Mouse (Mus musculus) olfactory bulb, adult 2 months (tissue): ENCODE measurements around the gene Gm11639.

Experiments
- CTCF ChIP-seq: fragments of 200-500 bp; IDR thresholded peaks from 2 replicates; pipeline ENCODE4 v1.5.1; 2012; ENCODE audit warnings: low read depth, mild to moderate bottlenecking, low read length, moderate library complexity; ENCODE audit not compliant: insufficient read depth
- POLR2A ChIP-seq: fragments of 200-500 bp; IDR thresholded peaks from 2 replicates; pipeline ENCODE4 v1.6.1; 2012; ENCODE audit warnings: mild to moderate bottlenecking, low read depth, low read length, moderate library complexity; ENCODE audit not compliant: insufficient read depth

DNA sequence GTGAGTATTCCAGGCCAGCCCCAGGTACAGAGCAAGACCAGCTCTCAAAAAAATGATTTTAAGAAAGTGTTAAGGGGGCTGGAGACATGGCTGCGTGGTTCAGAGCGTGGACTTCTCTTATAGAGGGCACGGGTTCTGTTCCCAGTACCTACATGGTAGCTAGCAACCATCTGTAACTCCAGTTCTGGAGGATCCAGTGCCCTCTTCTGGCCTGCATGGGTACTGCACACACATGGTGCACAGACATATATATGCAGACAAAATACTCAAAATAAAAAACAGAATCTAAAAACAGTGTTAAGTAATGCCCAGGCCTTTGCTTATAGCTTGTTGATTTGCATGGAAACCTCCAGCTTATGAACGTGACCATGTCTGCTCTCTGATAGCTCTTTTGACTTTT, 24.9 kb upstream of the Gm11639 start:
- TF ChIP-seq POLR2A, result no peak
- TF ChIP-seq CTCF, result no peak
